Mouse (Mus musculus) hindbrain, embryonic 16.5 days (tissue): ENCODE measurements around the gene Klhl8. TPM values are rescaled to one million over a fixed set of nuclear protein-coding genes. Genes with fewer than 3 reads are reported as not detected.
A peak's percentile ranks its signal among the peaks of the same experiment; 100 is the strongest.

Source experiments
- ATAC-seq: fragments of 200-750 bp; cut with Nextera tagmentation; 2 replicates; pipeline ENCODE4 v1.8.0; 2017; ENCODE audit warnings: moderate TSS enrichment, moderate library complexity
- H3K27ac ChIP-seq: fragments of 300-500 bp; sonication (generic); 2 replicates; pipeline ENCODE4 v1.5.1; 2014; ENCODE audit warnings: low read depth, mild to moderate bottlenecking, control low read depth, low read length, moderate library complexity
- H3K27me3 ChIP-seq: fragments of 300-500 bp; sonication (generic); replicated peaks from 2 replicates; pipeline ENCODE4 v1.6.1; 2014; ENCODE audit warnings: low read length; ENCODE audit not compliant: control insufficient read depth, insufficient read depth
- H3K36me3 ChIP-seq: fragments of 300-500 bp; sonication (generic); 2 replicates; pipeline ENCODE4 v1.6.1; 2014; ENCODE audit warnings: mild to moderate bottlenecking, low read length, moderate library complexity, mixed read lengths; ENCODE audit not compliant: control insufficient read depth, insufficient read depth
- H3K4me1 ChIP-seq: fragments of 300-500 bp; sonication (generic); 2 replicates; pipeline ENCODE4 v1.6.1; 2014; ENCODE audit warnings: low read depth, low read length; ENCODE audit not compliant: control insufficient read depth, insufficient read depth
- H3K4me2 ChIP-seq: fragments of 300-500 bp; sonication (generic); 2 replicates; pipeline ENCODE4 v1.6.1; 2014; ENCODE audit warnings: mild to moderate bottlenecking, low read length, control low read depth, moderate library complexity
- H3K4me3 ChIP-seq: fragments of 300-500 bp; sonication (generic); 2 replicates; pipeline ENCODE4 v1.5.1; 2014; ENCODE audit warnings: mild to moderate bottlenecking, low read length, control low read depth, moderate library complexity
- H3K9ac ChIP-seq: fragments of 300-500 bp; sonication (generic); 2 replicates; pipeline ENCODE4 v1.6.1; 2014; ENCODE audit warnings: low read depth, mild to moderate bottlenecking, control low read depth, low read length, moderate library complexity
- H3K9me3 ChIP-seq: fragments of 300-500 bp; sonication (generic); 2 replicates; pipeline ENCODE4 v1.6.1; 2014; ENCODE audit warnings: mild to moderate bottlenecking, low read length, moderate library complexity; ENCODE audit not compliant: control insufficient read depth
- WGBS: fragments of 180-500 bp; shearing (Covaris S2); extraction: QIAGEN DNeasy Blood & Tissue Kit; methylation state at CpG from one replicate; pipeline ENCODE4 v1.1.7; 2014; 5-methylcytosine and 5-hydroxymethylcytosine counted together
- polyA plus RNA-seq: library from polyadenylated mRNA; unstranded; fragments of >200 nt; fragmentation: Nextera tagmentation; extraction: Ambion mirVana; gene quantifications from 2 replicates; pipeline ENCODE4 v1.2.1, GENCODE M21; 2015

Klhl8 gene
- polyA plus RNA-seq, 1 experiment from 2014 or later: 40.7 TPM

GRCm38 (mm10) chr5:103843938-103844337 is 67.1 kb downstream of the Klhl8 start:
- Histone ChIP-seq H3K4me3 (no peak overlapping the region), H3K4me1 (peaks cover 14% of the 10 kb centered on the region), H3K27ac (no peak overlapping the region), H3K9me3 (no peaks in the 10 kb centered on the region), H3K4me2 (no peak overlapping the region), H3K9ac (no peak overlapping the region), H3K27me3 (no peaks in the 10 kb centered on the region), H3K36me3 (peaks cover 3% of the 10 kb centered on the region; the same call in 1 of the 2 replicates)
- 69% methylated on average over 1 of the region's 1 CpGs for WGBS
- ATAC-seq: no peak

DNA sequence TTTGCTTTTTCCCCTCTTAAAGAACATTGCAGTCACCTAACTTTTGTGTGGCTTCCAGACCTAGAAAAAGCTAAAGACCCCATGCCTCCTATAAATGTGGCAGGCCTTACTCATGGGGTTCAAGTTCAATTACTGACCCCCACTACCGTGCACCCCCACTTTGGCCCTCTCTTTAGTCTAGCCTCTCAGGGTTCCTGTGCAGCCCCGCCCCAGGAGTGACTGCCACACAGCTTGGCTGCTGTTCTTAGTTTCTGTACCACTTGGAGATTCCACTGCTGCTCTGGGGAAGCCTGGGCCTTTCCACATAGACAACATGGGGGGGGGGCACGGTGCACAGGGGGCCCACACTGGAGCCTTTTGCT is 71.8 kb downstream of the Klhl8 start:
- H3K27me3 ChIP-seq: no peaks in the 10 kb centered on the region
- WGBS: 85% methylated on average over 3 of the region's 3 CpGs
- no peaks in the 10 kb centered on the region for H3K9me3 ChIP-seq
- ATAC-seq: no peak
- H3K4me2 ChIP-seq: no peak overlapping the region
- H3K4me1 ChIP-seq: no peaks in the 10 kb centered on the region; the same call in 1 of the 2 replicates
- no peak overlapping the region for H3K27ac ChIP-seq
- H3K36me3 ChIP-seq: peaks cover 3% of the 10 kb centered on the region; the same call in 1 of the 2 replicates
- no peak overlapping the region for H3K4me3 ChIP-seq
- H3K9ac ChIP-seq: no peak overlapping the region

- H3K4me3 ChIP-seq: no peak overlapping the region
- peaks cover 3% of the 10 kb centered on the region; the same call in 1 of the 2 replicates for H3K36me3 ChIP-seq
- H3K27ac ChIP-seq: no peak overlapping the region
- WGBS: 91% methylated on average over 15 of the region's 15 CpGs
- H3K4me2 ChIP-seq: no peak overlapping the region
- H3K9me3 ChIP-seq: no peaks in the 10 kb centered on the region
- no peaks in the 10 kb centered on the region for H3K27me3 ChIP-seq
- peak; percentile 41; the same call in 1 of the 2 replicates for ATAC-seq
- H3K4me1 ChIP-seq: no peaks in the 10 kb centered on the region; the same call in 1 of the 2 replicates
- no peak overlapping the region for H3K9ac ChIP-seq
Observed at GRCm38 (mm10) chr5:103838550-103839264, 72.4 kb downstream of the Klhl8 start.

DNA sequence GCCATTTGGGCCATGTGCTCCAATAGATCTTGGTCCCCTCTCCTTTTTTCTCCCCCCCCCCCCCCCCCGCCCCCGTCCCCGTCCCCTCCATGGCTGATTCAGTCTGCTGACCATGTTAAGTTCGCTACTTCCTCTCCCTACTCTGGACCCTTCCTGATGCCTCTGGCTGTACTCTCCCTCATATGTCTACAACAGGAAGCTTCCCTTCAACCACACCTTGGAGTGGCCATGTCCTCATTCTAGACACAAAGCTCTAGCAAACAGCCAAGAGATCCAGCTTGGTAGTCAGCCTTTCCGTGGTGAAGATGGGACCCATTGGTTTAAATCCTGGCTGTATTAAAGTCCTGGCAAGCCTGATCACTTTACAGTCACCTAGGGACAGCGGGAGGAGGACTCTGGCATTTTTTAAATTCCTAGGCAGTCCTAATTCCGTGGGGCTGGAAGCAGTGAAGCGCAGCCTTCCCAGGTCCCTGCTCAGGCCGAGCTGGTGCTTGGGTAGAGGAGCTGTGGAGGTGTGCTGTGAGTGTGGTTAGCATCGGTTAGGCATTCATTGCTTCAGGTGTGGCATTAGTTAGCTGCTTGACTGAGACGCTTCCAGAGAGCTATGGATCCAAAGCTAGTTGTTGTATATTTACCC is 74.8 kb downstream of the Klhl8 start:
- no peaks in the 10 kb centered on the region; the same call in 1 of the 2 replicates for H3K4me1 ChIP-seq
- WGBS: 76% methylated on average over 10 of the region's 11 CpGs
- H3K36me3 ChIP-seq: no peaks in the 10 kb centered on the region
- H3K9ac ChIP-seq: no peak overlapping the region
- H3K4me3 ChIP-seq: no peak overlapping the region
- H3K27ac ChIP-seq: no peak overlapping the region
- H3K4me2 ChIP-seq: no peak overlapping the region
- ATAC-seq: no peak
- H3K27me3 ChIP-seq: no peaks in the 10 kb centered on the region
- no peaks in the 10 kb centered on the region for H3K9me3 ChIP-seq

DNA sequence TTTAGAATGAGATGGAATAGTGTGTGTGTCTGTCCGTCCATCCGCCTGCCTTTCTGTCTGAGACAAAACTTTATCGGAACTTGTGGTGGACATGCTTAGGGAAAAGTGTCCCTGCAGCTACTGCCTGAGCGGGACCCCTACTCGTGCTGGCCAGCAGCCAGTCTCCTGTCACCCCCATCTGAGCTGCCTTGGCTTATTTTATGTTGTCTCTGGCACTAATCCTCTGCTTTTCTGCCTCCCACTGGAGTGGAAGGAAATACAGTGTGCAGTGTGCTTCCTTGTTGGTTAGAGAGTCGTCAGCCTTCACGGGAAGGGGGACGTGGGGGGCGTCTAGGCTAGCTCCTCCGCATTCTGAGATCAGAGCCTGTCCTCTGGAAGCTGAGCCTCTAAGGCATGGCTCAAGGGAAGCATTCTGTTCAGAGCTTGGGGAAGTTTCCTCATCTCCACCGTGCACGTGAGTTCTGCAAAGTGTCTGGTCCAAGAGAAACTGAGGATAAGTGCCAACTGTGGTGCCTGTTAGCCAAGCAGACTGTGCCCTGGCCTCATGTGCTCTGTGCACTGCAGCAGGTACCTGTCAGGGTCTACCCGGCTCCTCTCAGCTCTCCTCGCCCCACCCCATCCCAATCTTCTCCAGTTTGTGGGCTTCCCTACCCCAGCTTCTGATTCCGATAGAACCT is 75.5 kb downstream of the Klhl8 start:
- H3K4me3 ChIP-seq: no peak overlapping the region
- ATAC-seq: no peak; the same call in 1 of the 2 replicates
- no peaks in the 10 kb centered on the region for H3K27me3 ChIP-seq
- H3K4me2 ChIP-seq: no peak overlapping the region
- H3K4me1 ChIP-seq: no peaks in the 10 kb centered on the region; the same call in 1 of the 2 replicates
- no peaks in the 10 kb centered on the region for H3K9me3 ChIP-seq
- WGBS: 64% methylated on average over 15 of the region's 15 CpGs
- no peak overlapping the region for H3K9ac ChIP-seq
- H3K27ac ChIP-seq: no peak overlapping the region
- H3K36me3 ChIP-seq: no peaks in the 10 kb centered on the region

- no peak overlapping the region for H3K4me3 ChIP-seq
- 100% methylated on average over 1 of the region's 1 CpGs for WGBS
- H3K9me3 ChIP-seq: no peaks in the 10 kb centered on the region
- ATAC-seq: no peak
- no peak overlapping the region for H3K4me2 ChIP-seq
- H3K27ac ChIP-seq: no peak overlapping the region
- H3K9ac ChIP-seq: no peak overlapping the region
- H3K27me3 ChIP-seq: no peaks in the 10 kb centered on the region
- no peaks in the 10 kb centered on the region; the same call in 1 of the 2 replicates for H3K4me1 ChIP-seq
- H3K36me3 ChIP-seq: no peaks in the 10 kb centered on the region
Observed at GRCm38 (mm10) chr5:103830886-103831285, 80.2 kb downstream of the Klhl8 start.

DNA sequence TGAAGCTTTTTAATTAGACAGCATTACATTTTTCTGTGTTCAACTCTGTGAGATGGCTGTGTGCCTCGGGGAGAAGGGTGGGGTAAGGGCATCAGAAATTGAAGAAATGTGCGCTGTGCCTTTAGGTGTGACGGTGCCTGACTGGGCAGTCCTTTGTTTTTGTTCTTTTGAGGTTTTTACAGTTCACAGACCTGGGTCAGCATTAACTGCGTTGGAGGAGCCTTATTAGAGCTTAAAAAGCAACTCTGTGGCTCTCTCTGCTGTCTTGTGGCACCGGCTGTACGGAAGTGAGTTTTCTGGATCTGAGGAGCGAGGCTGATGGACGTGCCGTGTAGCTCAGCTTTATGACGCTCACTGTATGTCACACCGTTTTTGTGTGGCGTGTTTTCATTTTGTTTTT is 81.9 kb downstream of the Klhl8 start:
- Histone ChIP-seq H3K4me2 (no peak overlapping the region), H3K4me3 (no peak overlapping the region), H3K4me1 (no peaks in the 10 kb centered on the region), H3K27ac (no peak overlapping the region), H3K36me3 (no peaks in the 10 kb centered on the region), H3K9ac (no peak overlapping the region), H3K27me3 (no peaks in the 10 kb centered on the region), H3K9me3 (no peaks in the 10 kb centered on the region)
- ATAC-seq: no peak
- 75% methylated on average over 12 of the region's 12 CpGs for WGBS

GRCm38 (mm10) chr5:103828729-103829128 is 82.3 kb downstream of the Klhl8 start:
- WGBS: 82% methylated on average over 8 of the region's 8 CpGs
- Histone ChIP-seq H3K4me2 (no peak overlapping the region), H3K4me3 (no peak overlapping the region), H3K4me1 (no peaks in the 10 kb centered on the region), H3K9ac (no peak overlapping the region), H3K27ac (no peak overlapping the region), H3K9me3 (no peaks in the 10 kb centered on the region), H3K27me3 (no peaks in the 10 kb centered on the region), H3K36me3 (no peaks in the 10 kb centered on the region)
- ATAC-seq: no peak

GRCm38 (mm10) chr5:103828304-103828703 is 82.8 kb downstream of the Klhl8 start:
- no peaks in the 10 kb centered on the region for H3K36me3 ChIP-seq
- no peaks in the 10 kb centered on the region for H3K9me3 ChIP-seq
- no peak overlapping the region for H3K27ac ChIP-seq
- no peak overlapping the region for H3K4me2 ChIP-seq
- H3K9ac ChIP-seq: no peak overlapping the region
- no peak for ATAC-seq
- H3K4me3 ChIP-seq: no peak overlapping the region
- no peaks in the 10 kb centered on the region for H3K4me1 ChIP-seq
- WGBS: 90% methylated on average over 21 of the region's 21 CpGs
- H3K27me3 ChIP-seq: no peaks in the 10 kb centered on the region
